Mouse (Mus musculus) erythroblast, embryonic 14.5 days (primary cell): ENCODE measurements around the gene Pitpnm1.

ENCODE experiments used
- GATA1 ChIP-seq: IDR thresholded peaks from 2 replicates; pipeline ENCODE4 v1.6.1; 2012; ENCODE audit warnings: low read length, inconsistent platforms, mixed read lengths
- TAL1 ChIP-seq: IDR thresholded peaks from 3 replicates; pipeline ENCODE4 v1.6.1; 2012; ENCODE audit warnings: low read length, inconsistent platforms, mixed read lengths

GRCm38 (mm10) chr19:4163543-4163887 lies 63.7 kb downstream of the Pitpnm1 start:
- TF ChIP-seq GATA1 (no peak), TAL1 (no peak)
